Mouse (Mus musculus): Measurements from ENCODE around the gene Camk2g. TPM values are rescaled to one million over a fixed set of nuclear protein-coding genes. Genes with fewer than 3 reads are reported as not detected.

Camk2g gene
- polyA plus RNA-seq, 1 experiment, result 0.35 TPM

DNA sequence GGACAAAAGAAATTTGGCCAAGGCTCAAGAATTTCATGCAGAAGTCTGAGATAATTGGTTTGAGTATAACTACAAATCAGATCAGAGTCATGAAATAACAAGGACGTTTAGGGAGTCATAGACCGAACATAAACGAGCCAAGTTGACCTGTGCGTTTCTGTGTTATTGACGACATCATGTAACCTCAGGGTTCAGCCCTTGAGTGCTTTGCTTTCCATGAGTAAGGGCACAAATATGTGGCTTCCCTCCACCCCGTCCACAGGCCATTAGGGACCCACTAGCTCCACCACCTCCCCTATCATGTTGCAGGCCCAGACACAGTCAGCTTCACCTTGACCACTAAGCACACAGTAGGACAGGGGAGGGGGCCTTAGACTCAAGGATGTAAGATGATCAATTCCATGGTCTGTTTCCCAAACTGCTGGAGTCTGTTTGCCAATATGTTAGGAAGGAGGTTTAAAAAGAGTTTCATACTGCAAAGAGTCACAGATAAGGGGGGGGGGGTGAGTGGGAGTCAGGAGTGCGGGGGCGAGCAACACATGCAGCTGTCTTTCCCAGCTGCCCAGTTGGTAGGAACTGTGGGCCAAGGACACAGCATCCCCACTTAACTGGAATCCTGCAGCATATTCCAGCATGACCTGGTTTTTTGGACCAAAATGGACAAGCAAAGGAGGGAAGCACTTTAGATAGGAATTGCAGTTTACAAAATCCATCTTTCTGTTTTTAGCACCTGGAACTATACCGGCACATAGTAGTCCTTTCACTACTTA, 37.4 kb upstream of the Camk2g start:
- Histone ChIP-seq H3K4me1 (ENCODE audit: control insufficient read depth) (peaks cover 2% of the 10 kb centered on the region), H3K27me3 (ENCODE audit: control insufficient read depth) (peaks cover 38% of the 10 kb centered on the region), H3K4me3 (replicated peaks) (no peak overlapping the region), H3K36me3 (ENCODE audit: control insufficient read depth) (no peaks in the 10 kb centered on the region), H3K9me3 (ENCODE audit: control insufficient read depth, low read length) (no peaks in the 10 kb centered on the region)
- TF ChIP-seq TAL1 (IDR thresholded peaks at IDR 0.05; ENCODE audit: low read length), result no peak
- no peak for TF ChIP-seq GATA1 (IDR thresholded peaks at IDR 0.05; ENCODE audit: low read length)

DNA sequence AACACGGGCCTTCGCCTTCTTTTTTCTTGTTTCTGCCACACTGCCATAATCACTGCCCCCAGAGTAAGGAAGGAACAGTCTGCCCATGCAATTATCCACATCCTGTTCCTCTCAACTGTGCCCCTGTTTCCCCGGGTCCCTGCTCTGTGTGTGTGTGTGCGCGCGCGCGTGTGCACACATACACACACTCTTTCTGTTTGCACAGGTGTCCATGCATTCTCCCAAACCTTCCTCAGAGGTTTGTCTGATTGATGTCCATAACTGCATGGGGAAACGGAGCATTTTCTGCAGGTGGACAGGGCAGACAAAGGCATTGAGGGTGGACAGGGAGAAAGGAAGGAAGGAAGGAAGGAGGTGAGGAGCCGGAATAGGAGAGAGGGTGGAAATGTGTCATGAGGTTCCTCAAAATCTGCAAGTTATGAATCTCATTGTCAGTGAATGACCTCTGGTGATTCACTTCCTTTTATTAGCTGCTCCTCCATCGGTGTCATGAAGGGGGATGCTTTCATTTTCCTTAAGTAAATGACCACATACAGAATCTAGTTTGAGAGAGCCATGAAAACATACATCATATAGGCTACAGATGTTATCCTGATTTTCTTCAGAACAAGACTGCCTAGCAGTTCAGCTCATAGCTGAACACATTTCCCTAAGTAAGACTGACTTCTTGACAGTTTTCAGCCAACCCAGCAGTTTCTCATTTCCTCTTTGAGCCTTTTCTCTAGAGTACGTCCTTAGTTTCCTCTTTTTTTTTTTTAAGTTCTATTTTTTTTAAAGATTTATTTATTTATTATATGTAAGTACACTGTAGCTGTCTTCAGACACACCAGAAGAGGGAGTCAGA, 35.9 kb upstream of the Camk2g start:
- no peak overlapping the region for H3K4me3 ChIP-seq (replicated peaks)

DNA sequence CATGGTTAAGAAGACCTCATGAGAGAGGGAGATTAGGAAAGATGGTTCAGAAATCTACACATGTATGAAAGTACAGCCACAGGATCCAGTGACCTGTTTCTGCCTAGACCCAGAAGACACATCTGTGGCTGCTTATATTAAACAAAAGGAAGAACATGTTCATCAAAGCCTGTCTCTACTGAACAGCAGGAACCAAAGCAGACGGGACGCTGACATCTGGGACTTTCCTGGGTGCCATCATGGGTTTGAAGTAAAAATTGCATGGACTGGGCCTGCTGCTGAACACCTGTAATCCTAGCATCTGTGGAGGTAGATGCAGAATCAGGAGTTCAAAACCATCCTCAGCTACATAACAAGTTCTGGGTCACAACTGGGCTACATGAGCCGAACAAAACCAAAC, 34.6 kb upstream of the Camk2g start:
- H3K9me3 ChIP-seq (ENCODE audit: control insufficient read depth, low read length), result no peaks in the 10 kb centered on the region
- TF ChIP-seq TAL1 (IDR thresholded peaks at IDR 0.05; ENCODE audit: low read length) (no peak), GATA1 (IDR thresholded peaks at IDR 0.05; ENCODE audit: low read length) (no peak)

More for the DNA sequence above, 35.9 kb upstream of the Camk2g start:
- no peak for TF ChIP-seq TAL1 (IDR thresholded peaks at IDR 0.05; ENCODE audit: low read length)
- no peak for TF ChIP-seq GATA1 (IDR thresholded peaks at IDR 0.05; ENCODE audit: low read length)
- Histone ChIP-seq H3K4me1 (ENCODE audit: control insufficient read depth) (no peaks in the 10 kb centered on the region), H3K9me3 (ENCODE audit: control insufficient read depth, low read length) (no peaks in the 10 kb centered on the region), H3K27me3 (ENCODE audit: control insufficient read depth) (peaks cover 23% of the 10 kb centered on the region), H3K36me3 (ENCODE audit: control insufficient read depth) (no peaks in the 10 kb centered on the region)

DNA sequence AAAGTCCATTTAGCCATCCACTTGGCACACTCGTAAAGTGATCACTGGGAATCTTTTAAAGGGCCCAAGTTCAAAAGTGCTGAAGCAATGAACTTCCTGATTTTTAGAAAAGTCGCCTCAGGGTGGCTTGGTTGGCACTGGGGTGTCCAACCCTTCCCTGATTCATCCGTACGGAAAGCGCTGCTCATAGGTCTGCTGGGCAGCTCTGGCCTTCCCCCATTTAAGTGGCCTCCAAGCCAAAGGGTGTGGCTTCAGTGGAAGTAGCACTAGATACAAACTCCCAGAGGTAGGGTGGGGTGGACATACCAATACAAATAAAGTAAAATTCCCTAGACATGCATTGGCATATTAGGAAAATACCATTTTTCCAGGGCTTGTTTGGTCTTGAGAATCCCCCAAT, 33.6 kb upstream of the Camk2g start:
- TF ChIP-seq TAL1 (IDR thresholded peaks at IDR 0.05; ENCODE audit: low read length), result no peak
- TF ChIP-seq GATA1 (IDR thresholded peaks at IDR 0.05; ENCODE audit: low read length), result no peak
- Histone ChIP-seq H3K27me3 (ENCODE audit: control insufficient read depth) (peaks cover 5% of the 10 kb centered on the region; the same call in 1 of the 2 replicates), H3K4me1 (ENCODE audit: control insufficient read depth) (no peaks in the 10 kb centered on the region), H3K4me3 (replicated peaks) (no peak overlapping the region), H3K36me3 (ENCODE audit: control insufficient read depth) (no peaks in the 10 kb centered on the region), H3K9me3 (ENCODE audit: control insufficient read depth, low read length) (no peaks in the 10 kb centered on the region)

More for the DNA sequence above, 34.6 kb upstream of the Camk2g start:
- Histone ChIP-seq H3K27me3 (ENCODE audit: control insufficient read depth) (peaks cover 13% of the 10 kb centered on the region), H3K4me3 (replicated peaks) (no peak overlapping the region), H3K36me3 (ENCODE audit: control insufficient read depth) (no peaks in the 10 kb centered on the region), H3K4me1 (ENCODE audit: control insufficient read depth) (no peaks in the 10 kb centered on the region)

DNA sequence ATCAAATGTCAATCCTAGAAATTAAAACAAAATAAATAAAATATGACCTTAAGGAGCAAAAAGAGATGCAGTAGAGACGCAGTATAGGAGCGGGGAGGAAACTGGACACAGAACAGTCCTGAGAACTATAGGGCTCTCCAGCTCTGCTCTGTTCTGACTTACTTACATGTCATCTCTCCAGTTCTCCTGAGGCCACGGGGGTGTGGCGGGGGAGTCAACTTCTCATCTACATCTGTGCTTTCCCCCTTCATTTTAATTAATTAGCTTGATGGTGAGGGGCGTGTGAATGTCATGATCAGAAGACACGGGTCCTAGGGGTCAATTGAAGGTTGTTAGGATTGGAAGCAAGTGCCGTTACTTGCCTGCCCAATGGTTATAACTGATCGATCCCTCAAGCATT, 33.2 kb upstream of the Camk2g start:
- Histone ChIP-seq H3K36me3 (ENCODE audit: control insufficient read depth) (no peaks in the 10 kb centered on the region), H3K4me3 (replicated peaks) (no peak overlapping the region), H3K27me3 (ENCODE audit: control insufficient read depth) (peaks cover 4% of the 10 kb centered on the region; the same call in 1 of the 2 replicates), H3K4me1 (ENCODE audit: control insufficient read depth) (no peaks in the 10 kb centered on the region), H3K9me3 (ENCODE audit: control insufficient read depth, low read length) (no peaks in the 10 kb centered on the region)
- no peak for TF ChIP-seq GATA1 (IDR thresholded peaks at IDR 0.05; ENCODE audit: low read length)
- TF ChIP-seq TAL1 (IDR thresholded peaks at IDR 0.05; ENCODE audit: low read length), result no peak

DNA sequence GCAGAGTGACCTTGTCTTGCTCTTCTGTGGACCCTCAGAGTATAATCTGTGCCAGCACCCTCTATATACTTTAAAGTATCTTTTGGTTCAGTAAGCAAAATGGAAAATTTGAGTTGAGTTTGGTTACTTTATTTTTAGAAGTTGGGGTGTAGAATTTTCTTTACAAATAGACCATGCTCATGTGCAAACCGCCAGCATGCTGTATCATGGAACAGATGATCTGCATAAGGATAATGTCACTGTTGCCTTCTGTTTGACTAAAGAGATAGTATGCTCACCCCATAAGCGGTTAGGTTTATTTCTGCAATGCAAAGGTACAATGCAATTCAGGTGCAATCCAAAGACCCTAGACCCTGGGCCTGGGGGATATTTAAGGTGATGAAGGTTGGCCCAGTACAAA, 31.6 kb upstream of the Camk2g start:
- no peaks in the 10 kb centered on the region for H3K9me3 ChIP-seq (ENCODE audit: control insufficient read depth, low read length)
- peaks cover 4% of the 10 kb centered on the region; the same call in 1 of the 2 replicates for H3K27me3 ChIP-seq (ENCODE audit: control insufficient read depth)
- H3K4me3 ChIP-seq (replicated peaks), result no peak overlapping the region
- TF ChIP-seq GATA1 (IDR thresholded peaks at IDR 0.05; ENCODE audit: low read length) (no peak), TAL1 (IDR thresholded peaks at IDR 0.05; ENCODE audit: low read length) (no peak)
- no peaks in the 10 kb centered on the region for H3K4me1 ChIP-seq (ENCODE audit: control insufficient read depth)
- H3K36me3 ChIP-seq (ENCODE audit: control insufficient read depth), result no peaks in the 10 kb centered on the region

DNA sequence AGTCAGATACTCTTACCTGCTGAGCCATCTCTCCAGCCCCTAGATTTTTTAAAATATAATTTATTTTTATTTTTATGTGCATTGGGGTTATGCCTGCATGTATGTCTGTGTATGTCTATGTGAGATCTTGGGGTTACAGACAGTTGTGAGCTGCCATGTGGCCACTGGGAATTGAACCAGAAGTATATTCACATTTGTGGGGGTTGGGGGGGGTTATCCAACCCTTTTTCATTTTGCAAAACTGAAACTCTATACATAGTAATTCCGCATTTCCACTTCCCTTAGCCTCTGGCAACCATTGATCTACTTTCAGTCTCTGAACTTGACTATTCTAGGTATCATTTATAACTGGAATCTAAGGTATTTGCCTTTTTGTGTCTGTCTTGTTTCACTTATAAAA, 30.6 kb upstream of the Camk2g start:
- no peaks in the 10 kb centered on the region for H3K36me3 ChIP-seq (ENCODE audit: control insufficient read depth)
- H3K4me1 ChIP-seq (ENCODE audit: control insufficient read depth), result no peaks in the 10 kb centered on the region
- TF ChIP-seq GATA1 (IDR thresholded peaks at IDR 0.05; ENCODE audit: low read length), result no peak
- TF ChIP-seq TAL1 (IDR thresholded peaks at IDR 0.05; ENCODE audit: low read length), result no peak
- H3K9me3 ChIP-seq (ENCODE audit: control insufficient read depth, low read length), result no peaks in the 10 kb centered on the region
- peaks cover 2% of the 10 kb centered on the region; the same call in 1 of the 2 replicates for H3K27me3 ChIP-seq (ENCODE audit: control insufficient read depth)
- no peak overlapping the region for H3K4me3 ChIP-seq (replicated peaks)

DNA sequence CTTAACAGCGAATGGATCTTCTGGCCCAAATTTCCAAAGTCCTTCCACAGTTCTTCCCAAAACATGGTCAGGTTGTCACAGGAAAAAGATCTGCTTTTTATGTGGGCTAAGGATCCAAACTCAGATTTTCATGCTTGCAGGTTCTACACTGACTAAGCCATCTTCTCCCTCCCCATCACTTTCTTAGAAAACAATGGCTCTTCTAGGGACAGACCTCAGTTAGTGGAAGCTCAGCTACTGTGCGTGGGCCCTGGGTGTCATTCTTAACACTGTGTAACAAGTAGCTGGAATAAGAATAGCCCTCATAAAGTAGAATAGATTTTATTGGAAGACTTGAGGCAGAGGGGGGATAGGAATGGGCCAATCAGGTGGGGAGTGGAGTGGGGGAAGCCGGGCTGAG, 21.6 kb upstream of the Camk2g start:
- H3K4me1 ChIP-seq (ENCODE audit: control insufficient read depth), result no peaks in the 10 kb centered on the region
- no peaks in the 10 kb centered on the region for H3K36me3 ChIP-seq (ENCODE audit: control insufficient read depth)
- no peaks in the 10 kb centered on the region for H3K9me3 ChIP-seq (ENCODE audit: control insufficient read depth, low read length)
- H3K4me3 ChIP-seq (replicated peaks), result no peak overlapping the region
- H3K27me3 ChIP-seq (ENCODE audit: control insufficient read depth), result peaks cover 12% of the 10 kb centered on the region
- no peak for TF ChIP-seq TAL1 (IDR thresholded peaks at IDR 0.05; ENCODE audit: low read length)
- no peak for TF ChIP-seq GATA1 (IDR thresholded peaks at IDR 0.05; ENCODE audit: low read length)

DNA sequence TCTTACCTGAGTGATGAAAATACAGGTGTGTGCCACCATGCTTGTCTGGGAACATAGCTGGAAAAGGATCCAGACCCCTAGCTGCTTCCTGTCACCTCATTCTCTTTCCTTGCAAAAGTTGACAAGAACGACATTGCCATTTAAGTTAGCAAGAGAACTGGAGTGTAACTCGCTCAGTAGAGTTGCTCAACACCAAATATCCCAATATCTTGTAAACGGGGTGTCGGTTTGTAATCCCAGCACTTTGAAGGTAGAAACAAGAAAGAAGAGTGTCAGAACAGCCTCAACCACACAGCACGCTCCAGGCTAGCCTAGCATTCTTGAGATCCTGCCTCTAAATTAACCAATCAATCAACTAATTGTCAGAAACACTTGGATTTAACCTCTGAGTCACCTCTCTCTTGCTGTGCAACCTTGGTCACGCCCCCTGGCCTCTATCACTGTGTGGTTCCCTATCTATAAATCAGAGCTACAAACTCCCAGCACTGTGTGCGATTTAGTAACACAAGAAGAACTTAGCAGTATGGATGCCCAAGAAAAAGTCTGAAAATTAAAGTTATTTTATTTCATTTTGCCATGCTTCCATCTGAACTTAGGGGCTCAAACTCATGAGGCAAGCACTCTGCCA, 18.0 kb upstream of the Camk2g start:
- Histone ChIP-seq H3K27me3 (ENCODE audit: control insufficient read depth) (peaks cover 12% of the 10 kb centered on the region), H3K4me1 (ENCODE audit: control insufficient read depth) (no peaks in the 10 kb centered on the region)

More for the DNA sequence above, 18.0 kb upstream of the Camk2g start:
- no peak for TF ChIP-seq TAL1 (IDR thresholded peaks at IDR 0.05; ENCODE audit: low read length)
- Histone ChIP-seq H3K9me3 (ENCODE audit: control insufficient read depth, low read length) (no peaks in the 10 kb centered on the region; the same call in 1 of the 2 replicates), H3K4me3 (replicated peaks) (no peak overlapping the region), H3K36me3 (ENCODE audit: control insufficient read depth) (no peaks in the 10 kb centered on the region)
